Mouse (Mus musculus) stomach, postnatal 0 days (tissue): Measurements from ENCODE around the gene 4930556J24Rik. TPM values are rescaled to one million over a fixed set of nuclear protein-coding genes. Genes with fewer than 3 reads are reported as not detected.

Experiments used
- ATAC-seq: fragments of 200-750 bp; cut with Nextera tagmentation; 2 replicates; pipeline ENCODE4 v1.8.0; 2017; ENCODE audit not compliant: low FRiP score, low TSS enrichment
- DNase-seq: peaks from one replicate; pipeline ENCODE4 v3.0.0-alpha.2; 2016; ENCODE audit warnings: low spot score
- H3K27ac ChIP-seq: fragments of 300-500 bp; sonication (generic); replicated peaks from 2 replicates; pipeline ENCODE4 v1.5.1; 2014; ENCODE audit warnings: mild to moderate bottlenecking, control low read depth
- H3K27me3 ChIP-seq: fragments of 300-500 bp; sonication (generic); 2 replicates; pipeline ENCODE4 v1.6.1; 2014; ENCODE audit warnings: low read length; ENCODE audit not compliant: control insufficient read depth, insufficient read depth
- H3K36me3 ChIP-seq: fragments of 300-500 bp; sonication (generic); 2 replicates; pipeline ENCODE4 v1.6.1; 2014; ENCODE audit warnings: low read length, mixed read lengths; ENCODE audit not compliant: control insufficient read depth, insufficient read depth
- H3K4me1 ChIP-seq: fragments of 300-500 bp; sonication (generic); replicated peaks from 2 replicates; pipeline ENCODE4 v1.6.1; 2014; ENCODE audit warnings: antibody characterized with exemption; ENCODE audit not compliant: control insufficient read depth, insufficient read depth
- H3K4me2 ChIP-seq: fragments of 300-500 bp; sonication (generic); replicated peaks from 2 replicates; pipeline ENCODE4 v1.6.1; 2014; ENCODE audit warnings: low read depth, mild to moderate bottlenecking, control low read depth, moderate library complexity
- H3K4me3 ChIP-seq: fragments of 300-500 bp; sonication (generic); 2 replicates; pipeline ENCODE4 v1.5.1; 2014; ENCODE audit warnings: low read depth, low read length, control low read depth
- H3K9ac ChIP-seq: fragments of 300-500 bp; sonication (generic); 2 replicates; pipeline ENCODE4 v1.6.1; 2014; ENCODE audit warnings: mild to moderate bottlenecking, low read length, control low read depth, mixed read lengths
- H3K9me3 ChIP-seq: fragments of 300-500 bp; sonication (generic); 2 replicates; pipeline ENCODE4 v1.6.1; 2016; ENCODE audit warnings: low read length; ENCODE audit not compliant: control insufficient read depth
- CTCF ChIP-seq: IDR thresholded peaks from 2 replicates; pipeline ENCODE4 v1.5.1; 2016; ENCODE audit warnings: antibody characterized with exemption, low read depth, mild to moderate bottlenecking, moderate library complexity
- EP300 ChIP-seq: optimal IDR thresholded peaks from 2 replicates; pipeline ENCODE3; 2016; ENCODE audit warnings: antibody characterized with exemption
- WGBS: fragments of 180-500 bp; shearing (Covaris S2); extraction: QIAGEN DNeasy Blood & Tissue Kit; methylation state at CpG from one replicate; pipeline ENCODE4 v1.1.7; 2014; 5-methylcytosine and 5-hydroxymethylcytosine counted together
- polyA plus RNA-seq: library from polyadenylated mRNA; unstranded; fragments of >200 nt; fragmentation: Nextera tagmentation; extraction: Ambion mirVana; gene quantifications from 2 replicates; pipeline ENCODE4 v1.2.1, GENCODE M21; 2015

Gene 4930556J24Rik
- polyA plus RNA-seq, 1 experiment from 2014 or later, result 0.08 TPM

GRCm38 (mm10) chr11:3910513-3911310, 65.9 kb downstream of the 4930556J24Rik start:
- H3K4me2 ChIP-seq, result peak overlapping the region; percentile 25; the same call in 1 of the 2 replicates
- no peak overlapping the region for H3K27ac ChIP-seq
- H3K9me3 ChIP-seq, result no peaks in the 10 kb centered on the region
- 79% methylated on average over 5 of the region's 5 CpGs for WGBS
- no peaks in the 10 kb centered on the region for H3K27me3 ChIP-seq
- ATAC-seq, result no peak
- peaks cover 11% of the 10 kb centered on the region for H3K4me1 ChIP-seq
- 0 out of 2 replicates have a peak overlapping the region, but pooled peaks have one; percentile 4 for H3K4me3 ChIP-seq
- 0 out of 2 replicates have a peak overlapping the region, but pooled peaks have one; percentile 28 for H3K9ac ChIP-seq
- TF ChIP-seq EP300 (no peak), CTCF (0 out of 2 replicates have a peak, but pooled peaks have one; percentile 27)
- no peak for DNase-seq
- no peaks in the 10 kb centered on the region; the same call in 1 of the 2 replicates for H3K36me3 ChIP-seq

DNA sequence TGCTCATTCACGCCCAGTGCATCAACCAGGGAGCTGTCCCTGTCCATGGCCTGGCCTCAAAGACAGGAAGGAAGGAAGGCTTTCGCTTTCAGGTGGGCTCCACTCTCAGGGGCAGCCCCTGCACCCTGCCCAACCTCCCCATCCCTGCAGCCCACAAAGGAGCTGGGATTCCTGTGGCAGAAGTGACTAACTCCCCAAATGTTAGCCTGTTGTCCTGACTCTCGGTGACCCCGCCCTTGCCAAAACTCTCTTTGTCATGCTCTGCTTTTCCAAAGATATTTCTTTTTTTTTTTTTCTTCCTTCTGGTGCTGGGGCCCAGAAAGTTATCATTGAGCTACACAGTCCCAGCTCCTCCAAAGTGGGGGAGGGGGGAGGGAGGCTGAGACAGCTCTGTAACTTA, 67.3 kb downstream of the 4930556J24Rik start:
- no peak for ATAC-seq
- TF ChIP-seq CTCF (no peak), EP300 (no peak)
- H3K36me3 ChIP-seq, result no peaks in the 10 kb centered on the region; the same call in 1 of the 2 replicates
- H3K27ac ChIP-seq, result no peak overlapping the region
- H3K4me3 ChIP-seq, result no peak overlapping the region
- H3K4me2 ChIP-seq, result no peak overlapping the region
- H3K4me1 ChIP-seq, result peaks cover 9% of the 10 kb centered on the region
- no peaks in the 10 kb centered on the region for H3K27me3 ChIP-seq
- WGBS, result 88% methylated on average over 4 of the region's 4 CpGs
- H3K9ac ChIP-seq, result no peak overlapping the region
- DNase-seq, result no peak
- H3K9me3 ChIP-seq, result no peaks in the 10 kb centered on the region

- Histone ChIP-seq H3K27ac (no peak overlapping the region), H3K27me3 (no peaks in the 10 kb centered on the region), H3K9ac (no peak overlapping the region), H3K4me2 (no peak overlapping the region), H3K36me3 (no peaks in the 10 kb centered on the region; the same call in 1 of the 2 replicates), H3K9me3 (no peaks in the 10 kb centered on the region), H3K4me1 (0 out of 2 replicates have a peak, but pooled peaks cover 3% of the 10 kb centered on the region), H3K4me3 (no peak overlapping the region)
- 83% methylated on average over 1 of the region's 1 CpGs for WGBS
- DNase-seq (no peak), ATAC-seq (no peak)
- TF ChIP-seq CTCF (no peak), EP300 (no peak)
Observed at GRCm38 (mm10) chr11:3905446-3905845, 71.1 kb downstream of the 4930556J24Rik start.

DNA sequence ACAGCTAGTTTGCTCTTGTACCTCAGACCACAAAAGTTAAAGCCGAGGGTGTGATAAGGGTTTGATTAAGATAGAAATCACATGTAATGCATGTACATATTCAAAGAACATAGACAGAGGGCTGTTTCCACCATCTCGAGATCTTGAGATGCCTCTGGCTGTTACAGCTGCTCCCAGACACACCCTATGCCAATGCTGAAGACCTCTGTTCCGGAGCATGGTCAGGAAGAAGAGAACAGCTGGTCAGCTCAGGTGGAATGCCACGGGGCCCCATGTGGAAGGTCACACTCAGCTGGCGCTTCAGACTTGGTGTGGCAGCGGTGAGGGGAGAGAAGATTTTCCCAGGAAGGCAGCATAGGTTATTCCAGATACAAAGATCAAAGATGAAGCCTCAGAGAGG, 71.9 kb downstream of the 4930556J24Rik start:
- WGBS, result 62% methylated on average over 6 of the region's 6 CpGs
- ATAC-seq (no peak), DNase-seq (no peak)
- Histone ChIP-seq H3K36me3 (no peaks in the 10 kb centered on the region; the same call in 1 of the 2 replicates), H3K27ac (no peak overlapping the region), H3K9ac (no peak overlapping the region), H3K4me2 (no peak overlapping the region), H3K4me1 (0 out of 2 replicates have a peak, but pooled peaks cover 3% of the 10 kb centered on the region), H3K27me3 (no peaks in the 10 kb centered on the region), H3K4me3 (no peak overlapping the region), H3K9me3 (no peaks in the 10 kb centered on the region)
- no peak for TF ChIP-seq CTCF
- TF ChIP-seq EP300, result no peak

GRCm38 (mm10) chr11:3903046-3903445, 73.5 kb downstream of the 4930556J24Rik start:
- no peaks in the 10 kb centered on the region for H3K9me3 ChIP-seq
- DNase-seq, result peak; percentile 39
- no peak overlapping the region for H3K9ac ChIP-seq
- 57% methylated on average over 5 of the region's 5 CpGs for WGBS
- no peak overlapping the region for H3K27ac ChIP-seq
- no peak overlapping the region for H3K4me3 ChIP-seq
- H3K4me1 ChIP-seq, result 0 out of 2 replicates have a peak, but pooled peaks cover 3% of the 10 kb centered on the region
- H3K4me2 ChIP-seq, result no peak overlapping the region
- H3K36me3 ChIP-seq, result peaks cover 2% of the 10 kb centered on the region; the same call in 1 of the 2 replicates
- no peak for TF ChIP-seq CTCF
- no peak for TF ChIP-seq EP300
- no peaks in the 10 kb centered on the region for H3K27me3 ChIP-seq
- no peak for ATAC-seq

GRCm38 (mm10) chr11:3902516-3902915, 74.1 kb downstream of the 4930556J24Rik start:
- TF ChIP-seq EP300 (no peak), CTCF (no peak)
- Histone ChIP-seq H3K4me1 (0 out of 2 replicates have a peak, but pooled peaks cover 3% of the 10 kb centered on the region), H3K9me3 (no peaks in the 10 kb centered on the region), H3K27me3 (no peaks in the 10 kb centered on the region), H3K4me3 (no peak overlapping the region), H3K36me3 (peaks cover 2% of the 10 kb centered on the region; the same call in 1 of the 2 replicates), H3K27ac (no peak overlapping the region), H3K4me2 (no peak overlapping the region), H3K9ac (no peak overlapping the region)
- ATAC-seq (no peak), DNase-seq (no peak)
- 84% methylated on average over 3 of the region's 3 CpGs for WGBS
